Mouse (Mus musculus) lung, postnatal 0 days (tissue): Measurements from ENCODE around the gene Gm20547.

Experiments
- CTCF ChIP-seq: IDR thresholded peaks from 2 replicates; pipeline ENCODE4 v1.5.1; 2016; ENCODE audit warnings: antibody characterized with exemption, mild to moderate bottlenecking
- EP300 ChIP-seq: IDR thresholded peaks from 2 replicates; pipeline ENCODE4 v1.6.1; 2016; ENCODE audit warnings: antibody characterized with exemption, mild to moderate bottlenecking, control low read depth

- no peak for TF ChIP-seq CTCF
- TF ChIP-seq EP300 = no peak
Measured at GRCm38 (mm10) chr17:34894801-34895530, 13.1 kb upstream of the Gm20547 start.
